Mouse (Mus musculus): ENCODE results near the gene Pilra.

Gene Pilra

DNA sequence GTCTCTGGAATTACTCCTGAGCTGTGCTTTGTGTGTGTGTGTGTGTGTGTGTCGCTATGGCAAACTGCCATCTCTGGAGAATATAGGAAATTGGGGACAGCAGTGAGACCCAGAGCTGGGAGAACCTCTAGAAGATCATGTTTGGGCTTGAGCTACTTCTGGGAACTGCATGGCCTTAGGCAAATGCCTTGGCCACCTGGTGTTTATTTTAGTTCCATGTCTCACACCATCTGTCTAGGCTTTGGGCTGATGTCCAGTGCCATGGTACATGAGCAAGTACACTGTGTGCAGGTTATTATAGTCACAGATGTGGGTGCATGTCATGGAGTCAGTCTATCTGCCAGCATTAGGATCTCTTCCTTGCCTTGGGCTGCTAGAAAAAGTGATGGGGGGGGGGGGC, 13.5 kb downstream of the Pilra start:
- no peak for DNase-seq

DNA sequence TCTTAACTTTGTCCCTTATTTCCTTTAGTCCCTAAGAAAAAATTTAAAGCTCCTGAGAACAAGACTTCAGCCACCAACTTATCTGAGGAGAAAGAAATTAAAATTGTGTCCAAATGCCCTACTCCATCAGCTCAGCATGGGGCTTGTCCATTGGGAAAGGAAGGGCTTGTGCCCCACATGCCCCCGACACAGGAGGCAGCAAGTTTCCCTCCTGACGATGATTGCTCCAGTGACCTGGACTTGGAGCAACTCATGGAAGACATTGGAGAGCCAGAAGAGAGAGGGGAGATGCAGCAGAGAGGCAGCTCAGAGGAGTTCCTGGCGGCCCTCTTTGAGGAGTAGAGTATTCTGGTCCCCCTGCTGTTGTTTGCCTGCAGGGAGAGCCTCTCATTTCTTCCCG, 14.0 kb downstream of the Pilra start:
- no peak for DNase-seq

DNA sequence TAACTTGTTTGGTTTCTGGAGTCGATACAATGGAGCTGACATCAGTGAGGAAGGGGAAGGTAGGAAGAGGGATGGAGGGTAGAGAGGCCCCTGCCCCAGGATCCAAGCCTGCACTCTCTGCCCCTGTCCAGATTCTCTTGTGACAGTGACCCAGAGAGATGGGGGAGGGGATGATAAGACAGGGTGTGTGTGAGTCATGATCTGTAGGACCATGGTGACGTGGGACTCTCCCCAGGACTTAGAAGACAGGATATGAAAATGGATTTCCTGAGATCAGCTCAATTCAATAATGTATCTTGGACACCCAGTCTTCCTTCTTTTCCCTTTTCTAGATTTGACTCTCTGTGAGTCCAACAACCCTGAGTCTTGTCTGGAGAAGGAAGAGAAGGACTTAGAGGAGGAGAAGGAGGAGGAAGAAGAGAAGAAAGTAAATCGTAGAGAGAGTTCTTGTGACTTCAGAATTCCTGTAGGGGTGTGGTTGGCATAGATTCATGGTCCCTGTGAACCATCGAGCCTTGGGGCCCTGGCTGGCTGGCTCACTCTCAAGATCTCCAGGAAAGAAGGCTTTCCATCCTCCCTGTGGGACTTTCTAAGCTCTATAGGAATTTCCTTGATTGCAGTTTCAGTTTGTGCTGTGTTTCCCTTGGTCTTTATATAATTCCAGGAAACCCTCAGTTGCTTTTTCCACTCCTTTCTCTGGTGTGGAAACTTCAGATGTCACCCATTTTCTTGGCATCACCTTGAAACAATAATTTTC, 18.4 kb downstream of the Pilra start:
- DNase-seq = no peak

DNA sequence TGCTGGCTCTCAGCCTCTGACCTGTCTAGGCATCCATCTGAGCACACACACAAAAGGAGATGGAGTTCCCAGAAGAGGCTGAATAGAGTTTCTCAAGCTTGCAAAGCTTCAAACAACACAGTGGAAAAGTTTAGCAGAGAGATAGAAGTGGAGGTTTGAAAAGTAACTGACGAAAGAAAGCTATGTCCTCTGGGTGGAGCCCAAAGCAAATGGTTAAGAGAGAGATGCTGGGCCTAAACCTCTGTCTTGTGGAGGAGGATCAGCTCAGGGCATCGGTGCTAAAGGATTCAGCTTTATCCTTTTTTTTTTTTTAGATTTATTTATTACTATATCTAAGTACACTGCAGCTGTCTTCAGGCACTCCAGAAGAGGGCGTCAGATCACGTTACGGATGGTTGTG, 27.8 kb downstream of the Pilra start:
- no peak for DNase-seq

DNA sequence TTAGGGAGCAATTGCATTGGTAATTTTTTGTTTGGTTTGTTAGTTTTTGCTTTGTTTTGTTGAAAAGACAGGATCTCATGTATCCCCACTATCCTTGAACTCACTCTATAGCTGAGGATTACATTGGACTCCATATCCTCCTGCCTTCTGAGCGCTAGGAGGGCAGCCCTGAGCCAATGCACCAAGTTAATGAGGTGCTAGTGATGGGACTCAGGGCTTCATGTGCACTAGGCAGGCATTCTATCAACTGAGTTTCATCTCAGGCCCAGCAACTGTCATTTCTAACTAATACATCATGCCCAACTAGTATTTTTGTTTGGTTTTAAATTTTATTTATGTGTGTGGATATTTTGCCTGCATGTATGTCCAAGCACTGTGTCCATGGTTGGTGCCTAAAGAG, 29.9 kb downstream of the Pilra start:
- no peak for DNase-seq

DNA sequence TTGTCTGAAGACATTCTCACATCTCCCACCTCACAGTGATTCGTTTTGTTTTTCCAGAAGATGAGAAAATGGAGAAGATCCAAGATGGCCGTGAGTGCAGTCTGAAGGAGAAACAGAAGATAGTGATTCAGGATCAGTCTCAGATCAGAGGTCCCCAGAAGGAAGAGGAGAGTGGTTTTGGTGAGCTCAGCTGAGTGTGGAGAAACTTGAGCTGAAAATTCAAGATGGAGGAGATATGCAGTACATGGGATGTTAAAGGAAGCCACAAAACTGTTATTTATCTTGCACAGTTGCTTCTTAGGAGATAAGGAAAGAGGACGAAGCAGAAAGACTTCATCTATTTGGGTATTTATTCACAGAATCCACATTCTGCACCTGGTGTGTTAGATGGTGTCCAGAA, 35.2 kb downstream of the Pilra start:
- no peak for DNase-seq

DNA sequence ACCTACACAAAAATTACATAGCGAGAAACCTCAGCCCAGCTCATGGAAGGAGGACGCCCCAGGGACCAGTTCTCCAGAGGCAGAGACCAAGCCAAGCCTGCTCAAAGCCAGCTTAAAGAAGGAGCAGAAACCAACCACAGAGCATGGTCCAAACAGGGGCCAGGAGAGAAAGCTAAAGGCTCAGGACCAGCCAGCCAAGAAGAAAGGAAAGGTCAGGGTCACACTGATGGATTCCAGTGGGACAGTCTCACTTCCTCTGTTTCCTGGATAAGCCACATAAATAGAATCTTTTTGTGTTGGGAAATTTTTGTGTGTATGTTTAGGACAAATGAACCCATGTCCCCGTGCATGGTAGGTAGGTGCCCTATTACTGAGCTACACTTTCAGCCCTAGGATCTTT, 39.5 kb downstream of the Pilra start:
- DNase-seq = no peak

DNA sequence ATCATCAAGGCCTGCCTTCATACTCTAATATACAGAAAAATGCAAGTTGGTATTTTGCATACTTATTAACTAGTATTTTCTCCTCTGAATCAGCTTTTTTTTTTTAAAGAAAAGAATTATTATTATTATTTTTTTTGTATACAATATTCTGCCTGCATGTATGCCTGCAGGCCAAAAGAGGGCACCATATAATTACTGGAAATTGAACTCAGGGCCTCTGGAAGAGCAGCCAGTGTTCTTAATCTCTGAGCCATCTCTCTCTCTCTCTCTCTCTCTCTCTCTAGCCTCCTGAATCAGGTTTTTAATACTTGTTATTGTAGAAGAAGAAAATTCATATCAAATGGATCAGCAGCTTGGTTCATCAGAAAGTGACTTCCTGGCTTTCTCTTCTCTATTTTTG, 44.5 kb downstream of the Pilra start:
- DNase-seq = no peak

DNA sequence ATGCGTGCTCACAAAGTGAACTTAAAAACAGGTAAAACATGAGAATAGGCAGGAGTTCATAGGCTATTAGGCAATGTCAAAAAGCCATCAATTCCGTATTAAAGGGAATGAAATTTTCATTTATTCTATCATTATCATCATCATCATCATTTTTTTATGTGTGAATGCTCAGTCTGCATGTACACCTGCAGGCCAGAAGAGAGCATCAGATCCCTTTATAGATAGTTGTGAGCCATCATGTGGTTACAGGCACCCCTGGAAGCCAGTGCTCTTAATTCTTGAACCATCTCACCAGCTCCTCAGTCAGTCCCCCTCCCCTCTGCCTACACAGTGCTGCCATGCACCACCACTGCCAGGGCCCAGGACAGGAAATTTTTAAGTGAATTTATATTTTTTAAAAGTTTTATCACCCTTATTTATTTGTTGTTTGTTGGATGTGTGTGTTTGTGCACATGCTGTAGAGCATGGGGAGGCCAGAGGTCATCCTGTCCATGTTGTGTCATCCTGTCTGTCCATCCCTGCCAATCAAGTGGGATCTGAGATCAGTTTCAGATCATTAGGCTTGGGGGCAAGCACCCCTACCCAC, 47.0 kb downstream of the Pilra start:
- no peak for DNase-seq

DNA sequence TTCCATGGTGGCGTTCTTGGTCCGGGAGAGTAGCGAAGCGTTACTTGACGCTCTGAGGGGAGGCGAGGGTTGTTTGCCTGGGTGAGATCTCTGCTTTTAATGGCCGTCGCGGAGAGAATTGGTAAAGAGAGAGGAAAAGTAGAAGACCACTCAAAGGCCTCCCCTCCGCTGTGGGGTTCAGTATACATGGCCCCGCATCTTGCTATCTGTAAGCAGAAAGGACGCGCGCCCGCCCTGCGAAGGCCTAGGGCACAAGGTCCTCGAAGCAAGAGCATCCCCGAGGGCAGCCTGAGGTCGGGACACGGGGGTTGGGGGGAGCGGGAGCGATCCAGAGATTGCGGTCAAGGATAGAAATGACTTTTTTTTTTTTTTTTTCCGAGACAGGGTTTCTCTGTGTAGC, 47.9 kb downstream of the Pilra start:
- DNase-seq = peak; percentile 35 to 50

DNA sequence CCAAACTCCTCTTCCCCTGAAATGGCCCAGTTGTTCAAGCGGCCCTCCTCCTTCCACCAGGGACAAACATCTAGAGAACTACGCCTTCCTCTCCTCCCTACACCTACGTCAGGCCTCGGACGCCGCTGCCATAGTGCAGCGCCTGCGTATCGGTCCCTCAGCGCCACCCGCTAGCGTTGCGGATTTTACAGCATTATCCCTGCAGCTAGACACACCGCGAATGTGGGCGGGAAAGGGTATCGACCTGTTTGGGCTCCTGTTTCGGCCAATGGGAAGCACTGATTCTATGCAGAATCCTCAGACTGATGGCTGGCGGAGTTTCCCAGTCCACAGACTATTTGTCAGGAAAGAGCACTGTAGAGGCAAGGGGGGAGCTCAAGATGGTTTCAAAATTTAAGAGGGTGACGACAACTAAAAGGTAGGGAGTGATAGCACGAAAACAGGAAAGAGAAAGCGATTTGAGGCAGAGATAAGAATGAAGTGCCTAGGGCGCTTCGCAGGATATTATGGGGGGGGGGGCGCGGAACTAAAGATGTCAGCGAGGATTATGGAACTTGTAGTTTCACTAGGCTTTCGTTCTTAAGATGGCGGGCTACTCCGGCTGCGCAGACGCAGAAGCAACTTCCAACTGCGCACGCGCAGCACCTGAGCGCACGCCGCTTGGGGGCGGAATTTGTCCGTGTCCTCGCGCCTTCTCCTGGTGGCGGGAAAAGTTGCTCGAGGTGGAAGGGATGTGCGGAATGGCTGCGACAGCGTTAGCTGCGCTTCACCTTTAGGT, 48.7 kb downstream of the Pilra start, which contains the start of the genes Mepce and Zcwpw1:
Mepce (minus strand) TSS at position 505 of the 778 bp plus-strand sequence.
Zcwpw1 (plus strand) TSS at position 648 of the 778 bp plus-strand sequence.
- peak; percentile 95 to 96 for DNase-seq

DNA sequence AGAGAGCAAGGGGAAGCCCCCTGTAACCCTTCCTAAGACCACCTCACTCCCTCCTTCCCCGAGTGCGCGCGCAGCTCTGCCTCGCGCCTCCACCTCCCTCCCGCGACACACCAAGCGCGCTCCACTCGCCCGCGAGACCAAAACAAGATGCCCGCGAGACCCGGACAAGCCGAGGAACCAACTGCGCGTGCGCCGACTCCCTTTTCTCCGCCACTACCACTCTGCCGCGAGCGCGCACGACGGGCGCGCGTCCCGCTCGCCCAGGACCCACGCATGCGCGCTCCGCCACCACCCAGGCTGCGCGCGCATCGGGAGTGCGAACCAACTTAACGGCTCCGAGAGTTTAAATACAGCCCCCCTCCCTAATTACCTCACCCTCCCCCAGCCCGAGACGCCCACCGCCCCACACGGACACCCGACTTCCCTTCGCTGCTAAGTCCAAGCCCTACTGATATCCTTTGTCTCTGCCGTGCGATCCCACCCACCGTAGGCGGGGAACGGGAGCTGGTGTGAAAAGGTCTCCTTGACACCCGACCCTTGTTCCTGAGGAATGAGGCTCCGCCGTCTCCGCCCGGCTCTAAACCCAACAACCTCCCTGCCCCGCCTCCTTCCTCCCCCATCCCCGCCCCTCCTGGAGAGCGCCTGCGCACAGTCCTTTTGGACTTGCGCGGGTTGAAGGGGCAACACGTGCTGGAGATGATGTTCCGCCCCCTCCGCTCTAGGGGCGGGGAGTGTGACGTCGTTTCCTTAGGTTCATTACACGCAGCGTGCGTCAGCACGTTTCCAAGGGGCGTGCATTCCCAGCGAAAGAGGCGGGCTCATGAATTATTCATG, 49.8 kb downstream of the Pilra start:
- peak; percentile 99 for DNase-seq

DNA sequence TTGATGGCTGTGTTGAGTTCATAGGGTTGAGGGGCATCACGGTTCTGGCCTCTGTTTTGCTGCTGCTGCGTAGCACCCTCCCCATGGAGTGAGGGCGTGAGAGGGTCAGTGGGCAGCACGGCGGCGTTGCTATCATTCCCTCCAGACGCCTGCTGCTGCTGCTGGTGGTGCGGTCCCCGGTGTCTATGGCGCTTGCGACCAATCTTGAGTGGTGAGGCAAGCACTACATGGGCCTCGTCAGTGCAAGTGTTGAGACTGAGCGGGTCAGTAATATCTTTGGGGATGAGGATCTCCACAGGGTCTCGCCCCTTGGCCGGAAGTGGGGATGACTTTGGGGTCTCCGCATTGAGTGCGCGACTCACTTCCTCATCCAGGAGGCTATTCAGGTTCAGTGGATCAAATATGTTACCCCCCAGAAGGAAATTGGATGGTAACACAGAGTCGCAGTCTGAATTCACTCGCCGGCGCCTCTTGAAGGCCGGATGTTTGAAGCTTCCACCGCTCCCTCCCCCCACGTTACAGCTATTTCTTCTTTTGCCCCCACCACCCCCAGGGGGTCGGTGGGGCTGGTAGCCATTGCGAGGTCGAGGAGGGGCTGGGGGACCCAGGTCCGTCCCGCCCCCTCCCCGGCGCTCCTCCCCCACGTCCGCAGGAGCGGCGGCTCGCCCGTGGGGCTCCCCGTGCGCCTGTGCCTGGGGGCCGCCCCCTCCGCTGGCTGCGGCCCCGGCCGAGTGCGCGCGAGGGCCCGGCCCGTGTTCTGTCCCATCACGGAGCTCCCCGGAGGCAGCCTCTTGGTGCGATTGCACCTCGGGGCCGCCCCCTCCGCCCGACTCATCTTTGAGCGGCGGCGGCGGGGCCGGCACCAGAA, 50.7 kb downstream of the Pilra start:
- peak in 1 of 2 experiments; percentile 33 for DNase-seq

DNA sequence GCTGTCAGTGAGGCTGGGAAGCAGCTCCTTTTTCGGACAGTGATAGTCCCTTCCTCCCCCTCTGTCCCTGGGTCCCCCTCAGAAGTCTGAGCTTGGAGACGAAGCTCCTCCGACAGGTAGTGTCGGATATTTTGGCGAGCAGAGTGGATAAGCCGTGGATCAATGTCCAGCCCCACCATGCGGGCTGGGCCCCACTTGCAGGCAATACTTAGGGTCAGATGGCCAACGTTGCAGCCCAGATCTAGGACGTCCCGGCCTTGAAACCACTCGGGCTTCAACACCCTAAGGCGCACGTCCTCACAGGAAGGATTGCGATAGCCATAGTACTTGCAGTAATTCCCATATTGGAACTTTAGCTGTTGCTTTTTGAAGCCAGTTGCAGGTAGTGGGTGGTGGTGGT, 51.5 kb downstream of the Pilra start:
- DNase-seq = no peak

DNA sequence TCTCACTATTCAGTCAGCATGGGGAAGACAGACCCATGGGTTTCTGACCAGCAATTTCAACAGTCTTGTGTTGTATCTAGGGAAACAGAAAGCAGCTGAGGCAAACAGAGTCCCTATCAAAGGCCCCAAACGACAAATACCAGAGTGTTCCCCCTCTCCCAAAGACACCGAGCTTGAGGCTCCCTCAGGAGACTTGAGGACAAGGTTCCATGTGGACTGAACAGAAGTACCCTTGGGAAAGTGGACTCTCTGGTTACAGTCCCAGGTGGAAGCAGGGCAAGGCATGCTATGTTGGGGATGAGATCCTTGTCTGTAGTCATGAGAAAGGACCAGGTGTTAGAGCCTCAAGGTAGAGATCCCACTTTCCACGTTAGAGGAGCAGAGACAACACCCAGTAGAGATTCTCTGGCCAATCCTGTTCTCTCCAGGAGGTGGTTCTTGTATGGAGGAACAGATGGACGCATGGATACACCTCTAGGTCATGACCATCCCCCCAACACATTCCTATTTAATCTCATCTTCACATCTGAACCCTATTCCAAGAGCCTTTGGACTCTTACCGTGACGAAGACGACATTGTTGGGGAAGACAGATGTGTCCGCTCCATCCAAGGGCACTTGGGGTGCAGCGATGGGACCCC, 52.1 kb downstream of the Pilra start:
- no peak for DNase-seq

DNA sequence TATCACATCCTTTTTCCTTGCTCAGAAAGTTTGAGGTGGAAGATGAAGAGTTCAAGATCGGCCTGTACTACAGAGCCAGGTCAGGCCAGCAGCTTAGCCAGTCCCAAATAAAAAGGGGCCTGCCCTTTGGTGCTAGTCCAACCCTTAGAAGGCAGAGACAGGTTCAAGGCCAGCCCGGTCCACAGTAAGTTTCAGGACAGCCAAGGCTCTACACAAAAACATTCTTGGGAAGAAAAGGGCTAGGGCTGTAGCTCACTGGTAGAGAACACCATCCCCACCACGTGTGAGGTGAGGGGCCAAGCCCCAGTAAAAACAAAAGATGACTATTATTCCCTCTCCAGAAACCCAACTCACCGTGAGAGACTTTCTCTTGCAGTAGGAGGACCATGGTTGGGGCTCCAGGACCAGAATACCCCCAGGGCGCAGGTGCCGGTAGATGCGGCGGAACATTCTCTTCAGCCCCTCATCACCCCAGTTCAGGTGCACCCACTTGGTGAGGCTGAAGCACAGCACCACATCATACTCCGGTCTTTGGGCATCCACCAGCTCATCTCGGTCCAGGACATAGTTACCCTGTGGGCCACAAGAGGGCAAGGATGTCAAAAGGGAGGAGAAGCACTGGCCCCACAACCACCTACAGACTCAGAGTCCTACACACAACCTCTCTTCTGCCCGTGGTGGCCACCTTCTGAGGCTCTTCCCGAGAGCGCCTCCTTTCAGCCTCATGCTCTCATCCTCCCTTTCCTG, 53.1 kb downstream of the Pilra start:
- DNase-seq = no peak

DNA sequence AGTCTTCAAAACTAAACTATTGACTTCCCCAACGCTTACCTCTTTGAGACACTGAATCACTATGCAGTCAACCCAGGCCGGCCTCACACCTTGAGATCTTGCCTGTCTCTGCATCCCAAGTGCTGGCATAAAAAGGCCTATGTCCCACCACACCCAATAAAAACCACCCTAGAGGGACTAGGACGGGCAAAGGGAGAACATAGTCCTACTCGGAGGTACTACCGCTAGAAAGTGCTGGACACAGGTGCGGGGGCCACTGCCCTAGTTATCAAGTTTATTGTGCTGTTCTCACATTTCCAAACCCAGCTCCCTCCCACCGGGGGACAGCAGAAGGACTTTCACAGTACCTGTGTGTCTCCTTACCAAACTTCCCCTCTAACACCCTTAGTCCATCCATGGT, 54.4 kb downstream of the Pilra start:
- no peak for DNase-seq

DNA sequence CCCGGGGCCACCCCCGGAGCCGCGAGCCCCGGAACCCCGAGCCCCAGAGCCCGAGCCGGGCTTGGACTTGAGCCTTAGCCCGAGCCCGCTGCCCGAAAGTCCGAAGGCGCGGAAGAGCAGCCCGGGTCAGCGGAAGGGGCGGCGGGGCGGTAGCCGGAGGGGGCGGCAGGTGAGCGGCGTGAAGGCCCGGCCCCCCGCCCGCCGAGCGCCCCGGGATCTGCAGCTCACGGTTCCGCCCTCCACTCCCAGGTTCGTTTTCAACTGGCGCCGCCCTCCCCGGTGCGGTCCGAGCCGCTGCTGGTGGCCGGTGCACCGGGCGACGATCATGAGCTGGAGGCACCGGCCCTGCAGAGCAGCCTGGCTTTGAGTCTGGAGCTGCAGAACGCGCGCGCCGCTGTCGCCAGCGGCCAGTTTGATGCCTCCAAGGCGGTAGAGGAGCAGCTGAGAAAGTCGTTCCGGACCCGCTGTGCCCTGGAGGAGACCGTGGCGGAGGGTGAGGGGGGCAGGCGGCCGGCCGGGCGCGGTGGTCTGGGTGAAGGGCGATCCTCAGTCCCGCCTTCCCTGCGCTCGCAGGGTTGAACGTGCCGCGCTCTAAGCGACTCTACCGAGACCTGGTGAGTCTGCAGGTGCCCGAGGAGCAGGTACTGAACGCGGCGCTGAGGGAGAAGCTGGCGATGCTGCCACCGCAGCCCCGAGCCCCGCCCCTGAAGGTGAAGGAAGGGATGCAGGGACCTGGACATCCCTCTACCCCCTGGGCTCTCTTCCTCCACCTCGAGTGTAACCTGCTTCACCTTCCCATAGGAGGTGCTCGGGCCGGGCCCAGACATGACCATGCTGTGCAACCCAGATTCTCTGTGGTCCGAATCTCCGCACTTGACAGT, 56.8 kb downstream of the Pilra start:
- DNase-seq = no peak

DNA sequence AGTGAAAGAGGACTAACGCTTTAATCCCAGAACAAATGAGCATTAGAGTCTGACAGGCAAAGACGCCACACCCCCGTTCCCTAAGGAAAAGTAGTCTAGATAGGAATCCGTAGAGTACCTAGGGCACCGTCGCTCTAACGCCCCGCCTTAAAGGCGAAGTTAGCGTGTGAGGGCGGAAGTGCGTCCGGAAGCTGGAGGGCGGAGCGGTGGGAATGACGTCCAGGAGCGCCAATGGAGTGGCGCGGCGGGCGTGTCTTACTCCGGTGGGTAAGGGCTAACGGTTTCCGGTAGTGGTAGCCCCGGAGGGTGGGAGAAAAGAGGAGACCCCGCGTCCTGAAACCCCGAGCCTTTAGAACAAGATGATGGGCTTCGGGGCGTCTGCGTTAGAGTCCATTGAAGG, 57.4 kb downstream of the Pilra start, which contains the start of gene Ppp1r35:
Ppp1r35 (plus strand) TSS at position 215 of the 400 bp plus-strand sequence.
- peak; percentile 97 to 98 for DNase-seq

Data from kidney, adult 8-10 months (tissue).